Mouse (Mus musculus) bone marrow macrophage, adult 2 months (primary cell): ENCODE results near the gene Hs6st2. TPM values are rescaled to one million over a fixed set of nuclear protein-coding genes. Genes with fewer than 3 reads are reported as not detected.

Experiments
- H3K27ac ChIP-seq: 2 replicates; pipeline ENCODE4 v1.5.1; 2012; ENCODE audit warnings: low read depth, low read length; ENCODE audit not compliant: insufficient read depth
- H3K4me1 ChIP-seq: 2 replicates; pipeline ENCODE4 v1.6.1; 2012; ENCODE audit warnings: low read length; ENCODE audit not compliant: control insufficient read depth, insufficient read depth
- H3K4me3 ChIP-seq: 2 replicates; pipeline ENCODE4 v1.5.1; 2012; ENCODE audit warnings: mild to moderate bottlenecking, low read length, moderate library complexity; ENCODE audit not compliant: insufficient read depth
- CTCF ChIP-seq: IDR thresholded peaks from 2 replicates; pipeline ENCODE4 v1.5.1; 2012; ENCODE audit warnings: low read depth, mild to moderate bottlenecking, low read length, moderate library complexity
- POLR2A ChIP-seq: IDR thresholded peaks from 2 replicates; pipeline ENCODE4 v1.6.1; 2012; ENCODE audit warnings: mild to moderate bottlenecking, low read depth, low read length, borderline replicate concordance
- polyA plus RNA-seq: library from polyadenylated mRNA; stranded (reverse); fragments of >200 nt; gene quantifications from 2 replicates; pipeline ENCODE4 v1.2.4, GENCODE M21; 2012; ENCODE audit not compliant: missing spikeins, insufficient read depth, insufficient read length

Gene Hs6st2
- polyA plus RNA-seq, 1 experiment, result not detected

DNA sequence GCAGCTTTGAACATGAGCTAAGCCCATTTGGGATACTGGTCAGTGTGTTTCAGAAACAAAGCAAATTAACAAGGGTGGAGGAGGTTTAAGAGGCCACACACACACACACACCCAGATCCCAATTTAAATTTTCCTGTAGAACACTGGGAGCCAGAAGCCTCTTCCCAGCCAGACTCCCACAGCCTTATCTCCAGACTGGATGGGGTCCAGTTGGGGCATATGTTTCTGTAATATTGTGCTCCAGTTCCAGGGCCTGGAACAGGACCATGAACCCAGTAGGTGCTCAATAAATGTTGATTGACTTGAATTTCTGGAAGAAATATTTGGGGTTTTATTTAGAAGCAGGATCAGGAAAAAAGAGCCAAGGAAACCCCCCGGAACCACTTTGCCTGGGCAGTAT, 176.0 kb downstream of the Hs6st2 start:
- H3K4me3 ChIP-seq, result no peak overlapping the region
- no peaks in the 10 kb centered on the region for H3K4me1 ChIP-seq
- TF ChIP-seq CTCF (no peak), POLR2A (no peak)
- H3K27ac ChIP-seq, result no peak overlapping the region

- Histone ChIP-seq H3K27ac (no peak overlapping the region), H3K4me1 (no peaks in the 10 kb centered on the region), H3K4me3 (no peak overlapping the region)
- no peak for TF ChIP-seq POLR2A
- no peak for TF ChIP-seq CTCF
Observed at GRCm38 (mm10) chrX:51503781-51504471, 177.7 kb downstream of the Hs6st2 start.

- TF ChIP-seq POLR2A (no peak), CTCF (no peak)
- no peak overlapping the region for H3K27ac ChIP-seq
- H3K4me3 ChIP-seq, result no peak overlapping the region
- no peaks in the 10 kb centered on the region for H3K4me1 ChIP-seq
Observed at GRCm38 (mm10) chrX:51497831-51498230, 183.8 kb downstream of the Hs6st2 start.

GRCm38 (mm10) chrX:51488374-51488773, 193.3 kb downstream of the Hs6st2 start:
- no peak overlapping the region for H3K27ac ChIP-seq
- H3K4me1 ChIP-seq, result no peaks in the 10 kb centered on the region
- TF ChIP-seq POLR2A (no peak), CTCF (no peak)
- no peak overlapping the region for H3K4me3 ChIP-seq

DNA sequence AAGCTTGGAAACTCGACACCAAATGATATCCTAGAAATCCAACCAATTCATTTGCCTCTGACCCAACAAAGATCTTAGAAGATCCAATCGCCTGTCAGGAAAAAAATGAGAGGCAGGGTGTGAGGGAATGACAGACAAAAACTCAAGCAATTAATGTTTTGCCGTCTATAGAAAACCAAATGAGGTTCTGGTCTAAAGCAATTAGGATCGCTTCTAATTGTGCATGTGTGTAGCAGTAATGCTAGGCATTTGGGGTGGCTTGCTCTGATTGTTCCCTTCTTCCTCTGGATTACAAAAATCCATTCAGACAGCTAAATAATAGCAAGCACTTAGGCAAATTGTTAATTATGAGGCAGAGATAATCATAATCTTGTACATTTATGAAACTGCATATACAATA, 212.2 kb downstream of the Hs6st2 start:
- H3K4me1 ChIP-seq, result no peaks in the 10 kb centered on the region
- H3K4me3 ChIP-seq, result no peak overlapping the region
- H3K27ac ChIP-seq, result no peak overlapping the region
- TF ChIP-seq CTCF, result no peak
- TF ChIP-seq POLR2A, result no peak

DNA sequence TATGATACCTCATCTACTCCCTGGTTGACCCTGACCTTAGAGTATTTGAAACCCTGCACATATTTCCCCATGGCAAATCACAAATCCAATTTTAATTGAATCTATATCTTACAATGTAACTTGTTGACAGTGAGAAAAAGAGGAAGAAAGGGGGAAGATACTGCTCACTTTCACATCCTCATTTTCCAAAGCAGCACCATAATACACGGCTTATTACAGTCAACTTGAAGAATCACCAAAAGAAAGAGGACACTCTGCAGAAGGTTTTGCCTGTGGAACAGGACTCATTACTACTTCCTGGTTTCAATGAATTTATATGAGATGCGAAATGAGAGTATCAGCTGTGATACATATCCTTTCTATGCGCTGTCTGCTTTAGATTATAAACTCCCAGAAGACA, 220.2 kb downstream of the Hs6st2 start:
- H3K27ac ChIP-seq, result no peak overlapping the region
- H3K4me1 ChIP-seq, result no peaks in the 10 kb centered on the region
- TF ChIP-seq POLR2A, result no peak
- no peak for TF ChIP-seq CTCF

DNA sequence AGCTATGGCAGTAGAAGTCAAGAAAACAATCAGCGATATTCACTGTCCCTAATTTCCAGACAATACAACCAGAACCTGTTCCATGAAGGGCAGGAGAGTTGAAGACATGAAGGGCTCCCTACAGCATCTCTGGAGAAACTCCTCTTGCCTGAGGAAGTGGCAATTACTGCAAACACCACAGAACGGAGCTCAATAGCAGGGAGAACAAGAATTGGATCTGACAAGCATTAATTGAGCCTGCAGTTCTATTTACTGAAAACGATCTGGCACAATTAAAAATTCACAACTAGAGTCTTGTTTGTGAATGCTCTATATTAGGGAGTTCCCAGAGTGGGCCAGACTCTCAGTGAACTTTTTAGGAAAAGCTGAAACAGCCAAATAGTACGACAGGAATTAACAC, 238.3 kb downstream of the Hs6st2 start:
- Histone ChIP-seq H3K27ac (no peak overlapping the region), H3K4me3 (no peak overlapping the region), H3K4me1 (no peaks in the 10 kb centered on the region)
- TF ChIP-seq CTCF (no peak), POLR2A (no peak)

More for the DNA sequence above, 220.2 kb downstream of the Hs6st2 start:
- H3K4me3 ChIP-seq, result no peak overlapping the region

GRCm38 (mm10) chrX:51431706-51432105, 249.9 kb downstream of the Hs6st2 start:
- Histone ChIP-seq H3K4me1 (no peaks in the 10 kb centered on the region), H3K27ac (no peak overlapping the region), H3K4me3 (no peak overlapping the region)
- TF ChIP-seq POLR2A, result no peak
- TF ChIP-seq CTCF, result no peak

GRCm38 (mm10) chrX:51425031-51425430, 256.6 kb downstream of the Hs6st2 start:
- H3K4me1 ChIP-seq, result no peaks in the 10 kb centered on the region
- TF ChIP-seq POLR2A, result no peak
- no peak for TF ChIP-seq CTCF
- no peak overlapping the region for H3K4me3 ChIP-seq
- H3K27ac ChIP-seq, result no peak overlapping the region

DNA sequence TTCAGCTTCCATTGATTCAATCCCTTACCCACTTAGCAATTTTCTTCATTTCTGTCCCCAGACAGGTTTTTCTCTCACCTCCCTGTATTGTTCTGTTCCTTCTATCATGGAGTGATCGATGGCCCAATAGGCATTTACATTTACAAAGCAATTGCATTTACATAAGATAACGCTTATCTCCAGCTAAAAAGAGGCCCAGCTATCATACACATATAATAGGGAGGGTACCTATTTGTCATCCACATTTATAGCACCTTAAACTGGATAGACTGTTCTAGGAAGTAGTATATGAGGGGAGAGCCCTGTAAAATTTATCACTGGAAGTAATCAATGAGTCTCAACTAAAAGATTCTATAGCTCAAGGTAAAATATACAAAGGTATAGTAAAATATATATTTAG, 271.4 kb downstream of the Hs6st2 start:
- TF ChIP-seq CTCF (no peak), POLR2A (no peak)
- no peak overlapping the region for H3K27ac ChIP-seq
- H3K4me1 ChIP-seq, result no peaks in the 10 kb centered on the region
- no peak overlapping the region for H3K4me3 ChIP-seq

- Histone ChIP-seq H3K4me1 (no peaks in the 10 kb centered on the region), H3K27ac (no peak overlapping the region), H3K4me3 (no peak overlapping the region)
- TF ChIP-seq CTCF (no peak), POLR2A (no peak)
Observed at GRCm38 (mm10) chrX:51397457-51397856, 284.2 kb downstream of the Hs6st2 start.
